Mouse (Mus musculus): ENCODE measurements around the gene Bglap2.
"Not testable (repeated sequence)": the region's sequence is repeated elsewhere in the genome, so short reads cannot be mapped to it uniquely, and the experiment has no call there.

Gene Bglap2

GRCm38 (mm10) chr3:88378599-88378998, at the start of gene Bglap2:
TSS of gene Bglap2 (minus strand) at chr3:88378699.
- not testable (repeated sequence) for DNase-seq

DNA sequence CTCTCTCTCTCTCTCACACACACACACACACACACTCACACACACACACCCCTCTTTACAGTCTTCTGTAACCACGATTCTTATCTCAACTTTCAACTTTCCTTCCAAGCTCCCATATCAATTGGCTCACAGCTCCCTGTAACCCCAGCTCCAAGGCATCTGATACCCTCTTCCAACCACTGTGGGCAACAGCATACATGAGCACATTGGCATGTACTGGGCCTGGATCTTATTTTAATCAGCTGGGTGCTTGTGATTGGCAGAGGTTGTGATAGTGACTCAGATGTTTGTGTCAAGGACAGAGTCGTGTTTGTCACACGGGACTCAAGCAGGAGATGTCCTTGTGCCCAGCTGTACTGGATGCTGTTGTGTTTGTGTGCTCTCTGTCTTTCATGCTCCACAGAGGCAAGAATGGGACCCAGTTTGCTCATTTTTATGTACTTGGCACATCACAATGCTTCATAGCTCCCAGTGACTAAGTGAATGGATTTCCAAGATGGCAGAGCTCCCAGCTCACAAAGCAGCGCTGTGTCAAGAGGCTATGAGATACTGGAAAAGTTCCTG, 48.9 kb upstream of the Bglap2 start:
- DNase-seq, result no peak

- no peak for DNase-seq
Measured at GRCm38 (mm10) chr3:88425708-88426420, 47.4 kb upstream of the Bglap2 start.

DNA sequence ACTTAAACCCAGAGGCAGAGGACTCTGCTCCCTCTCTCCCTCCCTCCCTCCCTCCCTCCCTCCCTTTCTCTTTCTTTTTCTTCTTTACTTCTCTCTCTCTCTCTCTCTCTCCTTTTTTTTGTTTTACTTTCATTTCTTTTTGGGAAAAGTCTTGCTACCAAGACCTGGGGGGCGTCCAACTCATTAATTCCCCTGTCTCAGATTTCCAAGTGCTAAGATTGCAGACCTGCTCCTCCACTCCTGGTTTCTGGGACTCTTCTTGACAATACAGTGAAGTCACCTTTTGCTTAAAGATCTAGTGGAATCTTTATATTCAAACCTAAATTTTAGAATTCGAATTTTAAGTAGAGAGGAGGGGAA, 46.8 kb upstream of the Bglap2 start:
- no peak for DNase-seq

- DNase-seq, result peak; percentile 92 to 95
Measured at GRCm38 (mm10) chr3:88424605-88425329, 46.3 kb upstream of the Bglap2 start, which contains the start of gene Slc25a44. TSS of gene Slc25a44 (minus strand) at chr3:88425139.

GRCm38 (mm10) chr3:88422020-88422720, 43.7 kb upstream of the Bglap2 start:
- DNase-seq, result peak; percentile 72 to 74

DNA sequence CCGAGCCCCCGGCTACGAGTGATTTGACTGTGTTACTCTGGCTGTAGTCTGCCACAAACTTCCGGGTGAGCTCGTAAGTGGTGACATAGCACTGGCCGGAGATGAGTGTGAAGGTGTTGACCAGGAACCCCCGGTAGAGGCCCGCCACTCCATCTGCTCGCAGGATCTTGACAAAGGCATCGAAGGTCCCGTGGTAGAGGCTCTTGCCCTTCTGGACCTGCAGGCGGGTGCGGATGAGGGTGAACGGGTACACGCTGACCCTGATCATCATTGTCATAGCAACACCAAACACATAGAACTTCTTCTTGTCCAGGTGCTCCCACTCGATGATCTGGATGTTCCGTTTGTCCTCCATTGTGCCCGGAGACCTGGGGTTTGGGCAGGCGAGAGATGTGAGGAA, 42.3 kb upstream of the Bglap2 start:
- no peak for DNase-seq

DNA sequence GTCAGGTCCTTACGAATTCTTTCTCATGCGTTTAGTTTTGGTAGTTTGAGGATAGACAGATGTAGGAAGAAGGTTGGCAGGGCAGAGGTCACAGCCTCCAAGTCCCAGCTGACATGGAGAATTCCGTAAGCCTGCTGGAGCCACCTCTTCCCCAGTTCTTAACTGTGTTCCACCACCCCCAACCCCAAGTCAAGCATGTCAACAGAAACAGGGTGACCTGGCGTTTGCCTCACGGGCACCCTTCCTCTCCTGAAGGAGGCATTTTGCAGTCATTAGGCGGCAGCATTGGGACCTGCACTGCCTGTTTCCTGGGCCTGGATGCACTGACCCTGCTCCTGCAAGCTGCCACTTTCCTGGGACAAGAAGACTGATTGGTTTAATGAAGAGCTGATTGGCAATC, 39.5 kb upstream of the Bglap2 start:
- no peak for DNase-seq

- no peak for DNase-seq
Measured at GRCm38 (mm10) chr3:88415668-88416067, 37.2 kb upstream of the Bglap2 start.

- DNase-seq, result no peak
Measured at GRCm38 (mm10) chr3:88412636-88413035, 34.1 kb upstream of the Bglap2 start.

GRCm38 (mm10) chr3:88411681-88412080, 33.2 kb upstream of the Bglap2 start:
- DNase-seq, result no peak

GRCm38 (mm10) chr3:88410645-88411031, 32.1 kb upstream of the Bglap2 start:
- no peak for DNase-seq

- peak; percentile 84 to 91 for DNase-seq
Measured at GRCm38 (mm10) chr3:88409741-88410644, 31.5 kb upstream of the Bglap2 start, which contains the start of gene Pmf1. TSS of gene Pmf1 (minus strand) at chr3:88410331.

GRCm38 (mm10) chr3:88408953-88409352, 30.5 kb upstream of the Bglap2 start:
- DNase-seq, result no peak

DNA sequence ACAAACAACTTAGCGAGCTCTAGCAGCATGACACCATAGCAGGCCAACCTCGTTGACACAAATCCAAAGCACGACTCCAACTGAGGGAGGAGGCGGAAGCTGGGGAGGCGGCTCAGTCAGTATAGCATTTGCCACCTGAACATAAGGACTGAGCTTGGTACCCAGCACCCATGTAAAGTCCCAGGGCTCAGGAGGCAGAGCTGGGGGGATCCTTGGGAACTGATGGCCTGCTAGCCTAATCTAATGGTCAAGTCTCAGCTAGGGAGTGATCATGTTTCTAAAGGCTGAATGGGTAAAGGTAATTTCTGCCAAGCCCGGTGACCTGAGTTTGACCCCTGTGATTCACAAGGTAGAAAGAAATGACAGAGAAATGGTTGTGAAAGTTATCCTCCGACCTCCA, 29.0 kb upstream of the Bglap2 start:
- DNase-seq, result no peak

- peak; percentile 61 to 70 for DNase-seq
Measured at GRCm38 (mm10) chr3:88407090-88407489, 28.6 kb upstream of the Bglap2 start.

DNA sequence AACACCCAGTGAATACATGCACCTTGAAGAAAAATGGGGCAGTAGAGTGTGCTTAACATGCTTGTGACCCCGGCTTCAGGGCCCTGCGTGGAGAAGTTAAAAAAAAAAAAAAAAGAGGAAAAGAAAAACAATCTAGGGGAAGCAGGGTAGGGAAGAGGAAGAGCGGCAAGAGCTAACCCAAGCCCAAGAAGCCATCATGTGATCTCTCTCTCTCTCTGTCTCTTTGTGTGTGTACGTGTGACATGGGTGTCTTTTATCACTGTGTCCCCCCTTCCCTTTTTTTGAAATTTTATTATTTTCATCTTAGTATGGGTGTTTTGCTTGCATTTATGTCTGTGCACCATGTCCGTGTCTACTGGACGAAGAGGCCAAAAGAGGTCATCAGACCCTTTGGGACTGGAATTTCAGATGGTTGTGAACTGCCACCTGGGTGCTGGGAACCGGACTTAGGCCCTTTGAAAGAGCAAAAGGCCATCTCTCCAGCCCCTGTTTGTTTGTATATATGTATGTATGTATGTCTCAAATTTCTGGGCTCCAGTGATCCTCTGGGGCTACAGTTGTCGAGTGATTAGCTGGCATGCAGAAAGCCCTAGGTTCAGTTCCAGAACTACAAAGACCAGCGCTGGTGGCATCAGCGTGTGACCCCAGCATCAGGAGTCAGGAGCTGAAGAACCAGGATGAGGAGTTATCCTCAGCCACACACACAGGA, 25.2 kb upstream of the Bglap2 start:
- DNase-seq, result no peak

DNA sequence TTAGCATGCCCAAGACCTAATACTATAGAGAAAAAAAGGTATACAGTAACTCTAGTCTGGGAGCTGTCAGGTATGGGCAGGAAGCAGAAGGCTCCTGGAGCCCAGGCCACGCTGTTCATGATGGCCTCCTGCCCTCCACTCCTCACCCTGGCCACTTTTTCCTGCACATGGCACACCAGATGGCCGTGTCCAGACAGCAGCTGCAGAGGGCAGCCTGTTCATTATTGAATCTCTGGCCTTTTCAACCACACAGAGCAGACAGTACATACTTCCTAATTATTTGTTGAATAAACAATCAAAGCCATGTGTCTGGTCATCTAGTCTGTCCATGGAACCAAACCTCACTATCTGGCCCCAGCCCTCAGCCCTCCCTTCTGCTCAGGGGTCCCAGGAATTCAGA, 20.2 kb upstream of the Bglap2 start:
- peak; percentile 80 to 83 for DNase-seq

DNA sequence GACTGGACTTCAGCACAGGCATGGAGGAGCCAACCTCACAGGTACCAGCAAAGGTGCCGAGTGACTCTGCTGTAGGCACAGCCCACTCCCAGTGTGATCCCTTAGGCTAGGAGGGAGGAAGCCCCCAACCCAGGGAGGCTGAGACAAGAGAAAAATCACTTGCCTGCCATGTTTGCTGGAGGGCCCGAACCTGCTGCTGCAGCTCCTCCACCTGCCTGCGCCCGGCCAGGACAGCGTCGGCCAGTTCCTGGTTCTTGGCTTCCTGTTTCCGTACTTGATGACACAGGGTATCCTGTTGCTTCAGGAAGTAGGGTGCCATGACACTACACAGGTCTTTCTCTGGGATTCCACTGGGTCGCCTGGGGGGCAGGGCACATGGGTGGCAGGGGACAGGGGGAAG, 17.2 kb upstream of the Bglap2 start:
- DNase-seq, result no peak

- no peak for DNase-seq
Measured at GRCm38 (mm10) chr3:88395288-88395687, 16.8 kb upstream of the Bglap2 start.

DNA sequence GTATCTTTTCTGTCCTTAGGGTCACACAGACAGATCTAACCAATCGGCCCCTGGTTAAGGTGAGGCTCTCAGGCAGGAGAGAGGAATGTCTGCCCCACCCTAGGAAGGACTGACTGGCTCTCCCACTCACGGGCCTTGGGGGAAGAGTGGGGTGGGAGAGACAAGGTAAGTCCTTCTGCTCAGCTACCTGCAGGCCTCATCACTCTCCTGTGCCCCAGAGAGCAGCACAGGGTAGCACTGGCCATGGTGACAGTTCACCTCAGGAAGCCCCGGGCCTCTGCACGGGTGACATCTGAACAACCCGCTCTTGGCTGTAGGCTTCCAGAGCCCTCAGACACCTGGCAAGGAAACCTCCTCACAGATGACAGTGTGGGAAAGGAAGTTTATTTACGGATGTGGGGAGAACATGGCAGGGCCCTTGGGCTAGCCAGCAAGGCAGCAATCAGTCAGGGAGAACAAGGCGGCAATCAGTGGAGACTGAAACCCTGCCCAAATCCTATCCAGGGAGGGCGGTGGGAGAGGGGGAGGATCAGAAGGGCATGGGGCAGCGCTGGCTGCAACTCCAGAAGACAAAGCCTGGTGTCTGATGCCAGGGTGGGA, 15.4 kb upstream of the Bglap2 start:
- no peak for DNase-seq

Measured in cerebellum, postnatal 36 days (tissue).